Mouse (Mus musculus): Measurements from ENCODE around the gene Hapln4. TPM values are rescaled to one million over a fixed set of nuclear protein-coding genes. Genes with fewer than 3 reads are reported as not detected.

Hapln4 gene
- polyA plus RNA-seq, 1 experiment from 2014 or later = 0.21 TPM

DNA sequence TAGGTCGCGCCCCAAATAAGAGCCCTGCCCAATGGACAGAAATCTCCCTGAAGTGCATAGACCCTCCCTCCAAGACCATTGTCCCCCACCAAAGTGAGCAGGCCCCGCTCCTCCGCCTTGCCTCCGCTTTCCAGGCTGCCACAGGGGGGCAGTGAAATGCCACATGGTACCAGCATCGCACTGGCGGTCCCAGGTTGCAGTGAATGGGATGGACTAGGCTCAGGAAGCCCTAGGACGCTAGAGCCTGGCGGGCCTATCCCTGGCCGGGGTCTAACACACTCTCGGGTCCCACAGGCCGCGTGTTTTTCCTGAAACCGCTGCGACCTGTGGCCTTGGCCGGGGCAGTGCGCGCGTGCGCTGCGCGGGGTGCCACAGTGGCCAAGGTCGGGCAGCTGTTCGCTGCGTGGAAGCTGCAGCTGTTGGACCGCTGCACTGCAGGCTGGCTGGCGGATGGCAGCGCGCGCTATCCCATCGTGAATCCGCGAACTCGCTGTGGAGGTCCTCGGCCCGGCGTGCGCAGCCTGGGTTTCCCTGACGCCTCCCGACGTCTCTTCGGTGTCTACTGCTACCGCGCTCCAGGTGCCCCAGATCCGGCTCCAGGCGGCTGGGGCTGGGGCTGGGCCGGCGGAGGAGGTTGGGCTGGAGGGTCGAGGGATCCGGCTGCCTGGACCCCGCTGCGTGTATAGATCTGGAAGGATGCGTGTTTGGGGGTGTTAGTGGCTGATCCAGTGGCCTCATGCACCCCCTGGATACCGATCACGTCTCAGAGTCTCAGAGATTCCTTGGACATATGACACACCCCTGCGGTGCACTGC is 4.8 kb downstream of the Hapln4 start:
- peak; percentile 79 for DNase-seq (ENCODE audit: low spot score)
- Histone ChIP-seq H3K4me2 (ENCODE audit: low read depth) (peak overlapping the region; percentile 65), H3K9me3 (ENCODE audit: control insufficient read depth, low read length) (no peaks in the 10 kb centered on the region), H3K4me3 (ENCODE audit: low read depth, low read length) (peak overlapping the region; percentile 31), H3K4me1 (ENCODE audit: control insufficient read depth, insufficient read depth, low read length) (peaks cover 15% of the 10 kb centered on the region), H3K27me3 (ENCODE audit: control insufficient read depth, insufficient read depth, low read length) (peaks cover 66% of the 10 kb centered on the region), H3K27ac (ENCODE audit: low read depth, low read length) (no peak overlapping the region), H3K36me3 (ENCODE audit: control insufficient read depth, insufficient read depth, low read length) (no peaks in the 10 kb centered on the region), H3K9ac (ENCODE audit: low read length) (peak overlapping the region; percentile 29)
- peak; percentile 58 for ATAC-seq (ENCODE audit: insufficient read depth, low FRiP score, low TSS enrichment)
- 3% methylated on average over 56 of the region's 56 CpGs for WGBS

DNA sequence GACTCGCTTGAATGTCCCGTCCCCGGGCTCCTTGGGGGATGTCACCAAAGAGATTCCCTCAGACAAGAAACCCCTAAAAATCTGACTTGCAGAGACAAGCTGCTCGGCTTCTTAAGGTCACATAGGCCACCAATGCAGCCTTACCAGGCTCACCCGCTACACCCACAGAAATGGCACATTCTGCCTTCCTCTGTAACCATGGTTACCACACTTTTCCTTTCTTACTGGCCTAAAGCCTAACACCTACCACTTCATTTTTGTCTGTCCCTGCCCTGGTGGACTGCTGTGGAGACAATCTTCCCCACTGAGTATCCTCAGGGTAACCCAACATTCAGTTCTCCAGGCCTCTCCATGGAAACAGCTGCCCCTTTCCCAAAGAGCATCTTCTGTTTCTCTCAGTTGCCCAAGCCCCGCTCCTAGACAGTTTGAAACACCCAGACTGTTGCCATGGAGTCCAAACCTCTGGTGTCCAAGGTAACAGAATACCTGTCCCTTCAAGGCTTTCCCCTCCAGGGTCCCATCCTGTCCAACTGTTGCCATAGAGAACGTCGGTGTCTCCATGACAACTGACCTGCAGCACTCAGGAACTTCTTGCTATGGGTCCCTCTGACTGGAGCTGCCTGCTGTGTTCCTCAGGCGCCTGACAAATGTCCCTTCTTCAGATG is 6.2 kb downstream of the Hapln4 start:
- Histone ChIP-seq H3K4me1 (ENCODE audit: control insufficient read depth, insufficient read depth, low read length) (peaks cover 8% of the 10 kb centered on the region), H3K4me2 (ENCODE audit: low read depth) (no peak overlapping the region), H3K4me3 (ENCODE audit: low read depth, low read length) (no peak overlapping the region), H3K36me3 (ENCODE audit: control insufficient read depth, insufficient read depth, low read length) (no peaks in the 10 kb centered on the region), H3K27ac (ENCODE audit: low read depth, low read length) (no peak overlapping the region), H3K9me3 (ENCODE audit: control insufficient read depth, low read length) (no peaks in the 10 kb centered on the region), H3K27me3 (ENCODE audit: control insufficient read depth, insufficient read depth, low read length) (peaks cover 52% of the 10 kb centered on the region), H3K9ac (ENCODE audit: low read length) (no peak overlapping the region)
- DNase-seq (ENCODE audit: low spot score) (peak; percentile 43), ATAC-seq (ENCODE audit: insufficient read depth, low FRiP score, low TSS enrichment) (no peak)
- 53% methylated on average over 9 of the region's 9 CpGs for WGBS

DNA sequence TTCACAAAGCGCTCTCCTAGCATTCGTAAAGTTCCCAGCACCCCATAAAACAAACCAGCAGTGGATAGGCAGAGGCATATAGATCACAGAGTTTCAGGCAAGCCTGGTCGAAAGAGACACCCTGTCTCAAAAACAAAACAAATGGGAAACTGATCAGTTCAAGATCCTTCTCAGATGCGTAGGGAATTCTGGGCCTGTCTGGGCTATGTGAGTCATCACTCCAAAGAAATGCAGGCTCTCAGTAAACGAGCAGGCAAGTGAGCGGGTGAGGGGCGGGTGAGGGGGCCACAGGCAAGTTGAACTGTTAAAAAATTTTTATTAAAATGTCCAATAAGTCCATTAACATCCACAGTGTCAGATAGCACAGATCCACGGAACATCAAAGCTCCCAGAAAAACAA is 9.5 kb downstream of the Hapln4 start:
- Histone ChIP-seq H3K4me1 (ENCODE audit: control insufficient read depth, insufficient read depth, low read length) (peaks cover 7% of the 10 kb centered on the region), H3K4me3 (ENCODE audit: low read depth, low read length) (no peak overlapping the region), H3K9me3 (ENCODE audit: control insufficient read depth, low read length) (no peaks in the 10 kb centered on the region), H3K36me3 (ENCODE audit: control insufficient read depth, insufficient read depth, low read length) (peaks cover 7% of the 10 kb centered on the region), H3K27me3 (ENCODE audit: control insufficient read depth, insufficient read depth, low read length) (peaks cover 18% of the 10 kb centered on the region), H3K9ac (ENCODE audit: low read length) (no peak overlapping the region), H3K27ac (ENCODE audit: low read depth, low read length) (no peak overlapping the region), H3K4me2 (ENCODE audit: low read depth) (no peak overlapping the region)
- DNase-seq (ENCODE audit: low spot score) (no peak), ATAC-seq (ENCODE audit: insufficient read depth, low FRiP score, low TSS enrichment) (no peak)
- WGBS = 63% methylated on average over 8 of the region's 8 CpGs

DNA sequence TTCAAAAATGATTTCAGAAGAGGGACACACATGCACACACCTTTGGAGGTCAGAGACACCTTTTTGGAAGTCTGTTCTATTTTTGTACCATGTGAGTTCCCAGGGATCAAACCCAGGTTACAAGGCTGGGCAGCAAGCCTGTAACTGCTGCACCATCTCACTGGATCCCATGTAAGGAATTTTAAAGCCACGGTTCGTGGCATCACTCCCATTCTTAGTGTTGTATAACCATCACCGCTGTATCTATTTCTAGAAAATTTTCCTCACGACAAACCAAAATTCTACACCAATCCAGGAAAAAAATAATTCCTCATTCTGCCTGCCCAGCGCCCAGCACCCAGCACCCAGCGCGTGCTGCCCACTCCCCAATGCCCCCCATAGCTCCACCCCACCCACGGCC is 16.0 kb downstream of the Hapln4 start:
- no peaks in the 10 kb centered on the region for H3K9me3 ChIP-seq (ENCODE audit: control insufficient read depth, low read length)
- peaks cover 12% of the 10 kb centered on the region for H3K36me3 ChIP-seq (ENCODE audit: control insufficient read depth, insufficient read depth, low read length)
- 74% methylated on average over 8 of the region's 8 CpGs for WGBS
- no peaks in the 10 kb centered on the region for H3K27me3 ChIP-seq (ENCODE audit: control insufficient read depth, insufficient read depth, low read length)
- ATAC-seq (ENCODE audit: insufficient read depth, low FRiP score, low TSS enrichment) = no peak
- H3K4me3 ChIP-seq (ENCODE audit: low read depth, low read length) = no peak overlapping the region
- no peak overlapping the region for H3K9ac ChIP-seq (ENCODE audit: low read length)
- DNase-seq (ENCODE audit: low spot score) = no peak
- no peaks in the 10 kb centered on the region for H3K4me1 ChIP-seq (ENCODE audit: control insufficient read depth, insufficient read depth, low read length)
- no peak overlapping the region for H3K4me2 ChIP-seq (ENCODE audit: low read depth)
- no peak overlapping the region for H3K27ac ChIP-seq (ENCODE audit: low read depth, low read length)

DNA sequence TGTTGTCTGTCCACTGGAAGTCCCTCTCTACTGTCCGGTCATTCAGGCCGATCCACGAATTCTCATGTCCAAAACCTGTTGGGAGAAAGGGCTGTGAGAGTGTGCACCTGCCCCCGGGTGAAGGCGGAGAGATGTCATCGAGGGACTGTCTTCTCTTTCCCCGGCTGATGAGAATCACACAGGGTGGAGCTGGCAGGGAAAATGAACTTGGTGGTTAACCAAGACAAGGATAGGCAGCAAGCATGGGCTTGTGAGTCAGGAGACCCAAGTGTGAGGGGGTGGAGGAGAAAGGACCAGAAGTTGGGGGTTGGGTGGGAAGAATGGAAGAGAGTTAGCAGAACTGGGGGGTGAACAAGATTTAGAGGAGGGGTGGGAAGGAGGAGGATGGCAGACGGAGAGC is 17.0 kb downstream of the Hapln4 start:
- no peaks in the 10 kb centered on the region for H3K9me3 ChIP-seq (ENCODE audit: control insufficient read depth, low read length)
- WGBS = 85% methylated on average over 8 of the region's 8 CpGs
- H3K36me3 ChIP-seq (ENCODE audit: control insufficient read depth, insufficient read depth, low read length) = peaks cover 12% of the 10 kb centered on the region
- ATAC-seq (ENCODE audit: insufficient read depth, low FRiP score, low TSS enrichment) = no peak
- H3K4me2 ChIP-seq (ENCODE audit: low read depth) = no peak overlapping the region
- no peaks in the 10 kb centered on the region for H3K4me1 ChIP-seq (ENCODE audit: control insufficient read depth, insufficient read depth, low read length)
- no peak overlapping the region for H3K4me3 ChIP-seq (ENCODE audit: low read depth, low read length)
- no peak for DNase-seq (ENCODE audit: low spot score)
- no peak overlapping the region for H3K9ac ChIP-seq (ENCODE audit: low read length)
- H3K27ac ChIP-seq (ENCODE audit: low read depth, low read length) = no peak overlapping the region
- no peaks in the 10 kb centered on the region for H3K27me3 ChIP-seq (ENCODE audit: control insufficient read depth, insufficient read depth, low read length)

DNA sequence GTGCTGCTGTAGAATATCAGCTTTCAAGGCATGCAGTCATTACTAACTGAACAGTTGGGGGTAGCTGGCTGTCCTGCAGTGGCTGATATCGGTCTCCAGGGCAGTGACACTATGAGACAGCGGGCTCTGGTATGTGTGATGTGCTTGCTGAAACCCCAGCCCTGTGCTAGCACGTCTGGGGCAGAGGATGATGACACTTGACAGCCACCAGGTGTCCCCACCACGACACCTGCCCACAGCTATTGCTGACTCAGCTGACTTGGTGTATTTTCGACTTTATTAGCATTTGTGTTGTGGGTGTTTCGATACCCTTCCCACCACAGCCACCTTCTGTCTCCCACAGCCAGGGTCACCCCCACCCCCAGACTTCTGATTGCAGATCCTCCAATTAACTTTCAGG is 21.2 kb downstream of the Hapln4 start:
- ATAC-seq (ENCODE audit: insufficient read depth, low FRiP score, low TSS enrichment) (0 out of 2 replicates have a peak, but pooled peaks have one; percentile 52), DNase-seq (ENCODE audit: low spot score) (no peak)
- Histone ChIP-seq H3K9ac (ENCODE audit: low read length) (no peak overlapping the region), H3K4me2 (ENCODE audit: low read depth) (no peak overlapping the region), H3K4me1 (ENCODE audit: control insufficient read depth, insufficient read depth, low read length) (no peaks in the 10 kb centered on the region), H3K9me3 (ENCODE audit: control insufficient read depth, low read length) (no peaks in the 10 kb centered on the region), H3K36me3 (ENCODE audit: control insufficient read depth, insufficient read depth, low read length) (peaks cover 2% of the 10 kb centered on the region; the same call in 1 of the 2 replicates), H3K27me3 (ENCODE audit: control insufficient read depth, insufficient read depth, low read length) (peaks cover 2% of the 10 kb centered on the region; the same call in 1 of the 2 replicates), H3K27ac (ENCODE audit: low read depth, low read length) (no peak overlapping the region), H3K4me3 (ENCODE audit: low read depth, low read length) (no peak overlapping the region)
- 23% methylated on average over 6 of the region's 6 CpGs for WGBS

DNA sequence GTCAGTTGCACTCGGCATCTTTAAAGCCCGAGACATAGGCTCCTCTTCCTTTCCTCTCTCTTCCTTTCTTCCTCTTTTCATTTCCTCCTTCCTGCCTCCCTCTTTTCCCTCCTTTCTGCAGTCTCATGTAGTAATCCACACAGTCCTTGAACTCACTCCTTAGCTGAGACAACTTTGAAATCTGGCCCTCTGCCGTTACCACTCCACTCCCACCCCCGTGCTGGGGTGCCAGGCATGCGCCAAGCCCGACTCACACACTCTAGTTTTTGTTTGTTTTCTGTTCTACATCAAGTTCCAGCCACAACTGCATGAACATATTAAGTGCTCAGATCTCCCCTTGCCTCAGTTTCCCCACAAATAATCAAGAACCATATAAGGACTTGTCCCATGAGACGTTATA is 21.7 kb downstream of the Hapln4 start:
- no peaks in the 10 kb centered on the region for H3K4me1 ChIP-seq (ENCODE audit: control insufficient read depth, insufficient read depth, low read length)
- H3K27ac ChIP-seq (ENCODE audit: low read depth, low read length) = no peak overlapping the region
- ATAC-seq (ENCODE audit: insufficient read depth, low FRiP score, low TSS enrichment) (no peak), DNase-seq (ENCODE audit: low spot score) (no peak)
- peaks cover 5% of the 10 kb centered on the region; the same call in 1 of the 2 replicates for H3K27me3 ChIP-seq (ENCODE audit: control insufficient read depth, insufficient read depth, low read length)
- H3K9ac ChIP-seq (ENCODE audit: low read length) = no peak overlapping the region
- H3K4me3 ChIP-seq (ENCODE audit: low read depth, low read length) = no peak overlapping the region
- no peak overlapping the region for H3K4me2 ChIP-seq (ENCODE audit: low read depth)
- no peaks in the 10 kb centered on the region for H3K9me3 ChIP-seq (ENCODE audit: control insufficient read depth, low read length)
- peaks cover 2% of the 10 kb centered on the region; the same call in 1 of the 2 replicates for H3K36me3 ChIP-seq (ENCODE audit: control insufficient read depth, insufficient read depth, low read length)
- WGBS = 83% methylated on average over 7 of the region's 7 CpGs

DNA sequence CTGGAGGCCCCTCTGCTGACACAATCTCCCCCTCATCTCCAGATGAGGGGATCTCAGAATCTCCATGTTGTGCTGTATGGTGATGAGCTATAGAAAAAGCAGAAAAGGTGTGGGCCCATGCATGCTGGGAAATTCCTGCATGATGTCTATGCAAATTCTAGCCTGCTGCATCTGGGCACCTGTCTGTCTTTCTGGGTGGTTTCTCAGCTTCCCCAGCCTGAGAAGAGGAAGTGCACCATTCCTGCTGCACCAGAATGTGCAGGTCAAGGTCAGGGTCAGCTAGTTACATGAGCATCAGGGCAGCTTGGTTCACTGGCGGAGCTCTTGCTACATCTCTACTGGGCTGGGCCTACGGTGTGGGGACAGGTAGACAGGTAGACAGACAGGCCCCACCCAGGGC is 27.2 kb downstream of the Hapln4 start:
- Histone ChIP-seq H3K4me2 (ENCODE audit: low read depth) (no peak overlapping the region), H3K9me3 (ENCODE audit: control insufficient read depth, low read length) (no peaks in the 10 kb centered on the region), H3K4me1 (ENCODE audit: control insufficient read depth, insufficient read depth, low read length) (peaks cover 2% of the 10 kb centered on the region; the same call in 1 of the 2 replicates), H3K9ac (ENCODE audit: low read length) (no peak overlapping the region), H3K36me3 (ENCODE audit: control insufficient read depth, insufficient read depth, low read length) (peaks cover 4% of the 10 kb centered on the region; the same call in 1 of the 2 replicates), H3K27ac (ENCODE audit: low read depth, low read length) (no peak overlapping the region), H3K4me3 (ENCODE audit: low read depth, low read length) (no peak overlapping the region), H3K27me3 (ENCODE audit: control insufficient read depth, insufficient read depth, low read length) (peaks cover 59% of the 10 kb centered on the region)
- DNase-seq (ENCODE audit: low spot score) = no peak
- no peak for ATAC-seq (ENCODE audit: insufficient read depth, low FRiP score, low TSS enrichment)
- WGBS = 82% methylated on average over 2 of the region's 2 CpGs

All from neural tube, embryonic 11.5 days (tissue).